Mouse (Mus musculus) olfactory bulb, adult 2 months (tissue): ENCODE results near the gene Dhx37. TPM values are rescaled to one million over a fixed set of nuclear protein-coding genes. Genes with fewer than 3 reads are reported as not detected.
A peak's percentile ranks its signal among the peaks of the same experiment; 100 is the strongest.
"Not testable (repeated sequence)": the region's sequence is repeated elsewhere in the genome, so short reads cannot be mapped to it uniquely, and the experiment has no call there.

Experiments
- H3K27ac ChIP-seq: fragments of 200-500 bp; 2 replicates; pipeline ENCODE4 v1.5.1; 2012; ENCODE audit warnings: low read depth, low read length; ENCODE audit not compliant: insufficient read depth
- H3K4me1 ChIP-seq: fragments of 200-500 bp; 2 replicates; pipeline ENCODE4 v1.6.1; 2012; ENCODE audit warnings: low read length; ENCODE audit not compliant: control insufficient read depth, insufficient read depth
- H3K4me3 ChIP-seq: fragments of 200-500 bp; 2 replicates; pipeline ENCODE4 v1.5.1; 2012; ENCODE audit warnings: mild to moderate bottlenecking, low read depth, low read length, moderate library complexity; ENCODE audit not compliant: insufficient read depth
- CTCF ChIP-seq: fragments of 200-500 bp; IDR thresholded peaks from 2 replicates; pipeline ENCODE4 v1.5.1; 2012; ENCODE audit warnings: low read depth, mild to moderate bottlenecking, low read length, moderate library complexity; ENCODE audit not compliant: insufficient read depth
- POLR2A ChIP-seq: fragments of 200-500 bp; IDR thresholded peaks from 2 replicates; pipeline ENCODE4 v1.6.1; 2012; ENCODE audit warnings: mild to moderate bottlenecking, low read depth, low read length, moderate library complexity; ENCODE audit not compliant: insufficient read depth
- WGBS: fragments of 180-500 bp; shearing (Covaris S2); methylation state at CpG from one replicate; pipeline ENCODE4 v1.1.7; 2018; 5-methylcytosine and 5-hydroxymethylcytosine counted together
- polyA plus RNA-seq: library from polyadenylated mRNA; stranded (reverse); fragments of >200 nt; gene quantifications from 2 replicates; pipeline ENCODE4 v1.2.4, GENCODE M21; 2012; ENCODE audit warnings: low replicate concordance; ENCODE audit not compliant: missing spikeins, insufficient read depth, insufficient read length

Gene Dhx37
- polyA plus RNA-seq, 1 experiment, result not detected

DNA sequence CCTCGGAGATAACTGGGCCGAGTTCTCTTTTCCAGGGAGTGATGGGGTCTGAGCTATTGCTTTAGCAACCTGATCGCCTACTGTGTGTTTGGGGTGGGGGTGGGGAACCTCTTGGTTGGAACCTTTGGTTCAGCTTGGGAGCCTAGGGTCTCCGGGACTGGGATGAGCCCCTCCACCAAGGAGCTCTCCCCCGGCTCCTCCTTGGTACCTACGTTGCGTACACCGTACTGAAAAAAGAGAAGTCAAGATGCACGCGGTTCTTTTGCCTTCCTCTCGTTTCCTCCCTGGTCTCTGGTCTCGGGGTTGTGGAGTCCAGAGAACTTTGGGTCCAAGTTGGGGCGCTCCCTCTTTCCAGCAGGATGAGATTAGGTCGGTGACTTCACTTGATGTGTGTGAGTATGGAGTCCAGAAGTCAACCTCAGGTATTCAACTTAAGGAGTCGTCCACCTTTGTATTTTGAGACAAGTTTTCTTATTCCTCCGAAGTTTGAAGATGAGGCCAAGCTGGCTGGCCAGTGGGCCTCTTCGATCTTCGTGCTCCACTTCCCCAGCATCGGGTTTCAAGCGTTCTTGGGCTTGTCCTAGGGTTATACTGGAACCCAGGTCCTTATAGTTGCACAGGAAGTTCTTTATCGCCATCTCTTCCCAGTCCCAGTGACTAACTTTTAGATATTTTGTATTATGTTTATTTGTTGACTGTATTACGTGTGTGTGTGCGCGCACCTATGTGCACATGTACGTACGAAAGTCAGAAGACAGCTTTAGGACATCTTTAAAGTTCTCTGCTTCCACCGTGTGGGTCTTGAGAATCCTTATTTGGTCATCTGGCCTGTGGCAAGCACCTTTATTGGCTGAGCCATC is 8.4 kb upstream of the Dhx37 start:
- TF ChIP-seq CTCF (no peak), POLR2A (no peak)
- WGBS, result 29% methylated on average over 27 of the region's 27 CpGs
- Histone ChIP-seq H3K27ac (no peak overlapping the region), H3K4me3 (peak overlapping the region; percentile 89), H3K4me1 (peaks cover 15% of the 10 kb centered on the region)

DNA sequence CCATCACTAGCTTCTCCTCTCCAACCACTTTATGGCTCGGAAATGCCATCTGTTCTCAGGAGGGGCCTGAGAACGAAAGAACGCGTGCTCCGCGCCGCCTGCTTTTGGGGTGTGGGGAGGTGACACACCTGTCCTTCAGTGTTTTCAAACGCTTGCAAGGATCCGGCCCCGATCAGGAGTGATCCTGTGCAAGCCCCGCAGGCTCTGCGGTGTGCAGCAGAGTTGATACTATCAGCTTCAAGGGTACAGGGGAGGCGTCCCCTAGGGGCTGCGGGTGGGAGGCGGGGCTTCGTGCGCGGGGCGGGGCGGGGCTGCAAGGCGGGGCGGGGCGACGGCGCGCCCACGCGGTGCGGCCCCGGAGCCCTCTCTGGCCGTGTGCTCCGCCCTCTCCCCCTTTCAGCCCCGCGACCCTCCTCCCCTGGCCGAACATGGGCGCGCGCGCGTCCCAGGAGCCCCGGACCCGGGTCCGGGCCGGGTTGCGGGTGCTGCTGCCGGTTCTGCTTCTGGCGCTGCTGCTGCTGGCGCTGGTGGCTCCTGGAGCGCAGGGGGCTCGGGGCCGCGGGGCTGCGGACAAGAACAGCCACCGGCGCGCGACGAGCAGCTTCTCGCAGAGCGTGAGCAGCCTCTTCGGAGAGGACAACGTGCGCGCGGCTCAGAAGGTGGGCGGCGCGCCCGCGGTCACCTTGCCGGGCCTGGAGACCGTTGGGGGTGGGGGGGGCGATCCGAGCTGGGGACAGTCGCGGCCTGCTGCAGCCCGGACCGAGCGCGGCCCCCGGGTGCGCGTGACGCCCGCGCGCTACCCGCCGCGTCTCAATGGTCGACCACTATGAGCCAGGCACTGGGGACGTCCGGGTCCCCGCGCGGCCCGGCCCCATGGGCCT is 7.6 kb upstream of the Dhx37 start, which contains the start of gene Bri3bp:
Bri3bp (plus strand) TSS at position 335 of the 881 bp plus-strand sequence.
- peak; percentile 23; the same call in 1 of the 2 replicates for TF ChIP-seq POLR2A
- TF ChIP-seq CTCF, result no peak
- H3K27ac ChIP-seq, result peak within 1 kb of the TSS; percentile 66; the same call in 1 of the 2 replicates
- under 1% methylated on average over 96 of the region's 97 CpGs for WGBS
- H3K4me3 ChIP-seq, result peak within 1 kb of the TSS; percentile 89
- peaks cover 15% of the 10 kb centered on the region for H3K4me1 ChIP-seq

DNA sequence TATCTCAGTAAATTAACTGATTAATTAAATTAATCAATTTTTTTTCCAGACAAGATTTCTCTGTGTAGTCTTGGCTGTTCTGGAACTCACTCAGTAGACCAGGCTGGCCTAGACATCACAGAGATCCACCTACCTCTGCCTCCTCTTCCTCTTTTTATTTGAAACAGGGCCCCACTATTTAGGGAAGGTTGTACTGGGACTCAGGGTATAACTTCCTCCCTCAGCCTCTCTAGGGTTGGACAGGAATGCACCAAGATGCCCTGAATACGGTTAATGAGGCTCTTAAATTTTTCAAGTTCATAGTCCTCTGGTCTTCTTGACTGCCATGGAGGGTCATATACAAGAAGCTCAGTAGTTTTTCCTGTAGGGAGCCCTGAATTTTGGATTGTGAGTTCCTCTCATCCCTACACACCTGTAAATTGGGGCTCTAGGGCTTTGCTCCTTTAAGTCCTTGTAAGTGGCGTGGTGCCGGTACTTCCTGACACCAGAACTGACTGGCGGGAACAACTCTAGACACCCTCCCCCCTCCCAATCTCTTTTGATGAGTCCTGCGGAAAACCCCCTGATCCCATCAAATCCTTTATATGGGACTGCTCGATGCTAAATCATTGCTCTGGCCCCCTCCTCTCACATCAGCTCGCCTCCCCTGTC is 6.8 kb upstream of the Dhx37 start:
- Histone ChIP-seq H3K4me1 (peaks cover 12% of the 10 kb centered on the region), H3K4me3 (peak overlapping the region; percentile 89), H3K27ac (no peak overlapping the region)
- no peak for TF ChIP-seq CTCF
- no peak for TF ChIP-seq POLR2A
- 20% methylated on average over 7 of the region's 7 CpGs for WGBS

- H3K4me3 ChIP-seq, result peak overlapping the region; percentile 15; the same call in 1 of the 2 replicates
- not testable (repeated sequence) for H3K4me1 ChIP-seq, H3K27ac ChIP-seq
- WGBS, result 55% methylated on average over 15 of the region's 15 CpGs
These were observed 426 bp upstream of the Dhx37 start for GRCm38 (mm10) chr5:125434347-125434746.

DNA sequence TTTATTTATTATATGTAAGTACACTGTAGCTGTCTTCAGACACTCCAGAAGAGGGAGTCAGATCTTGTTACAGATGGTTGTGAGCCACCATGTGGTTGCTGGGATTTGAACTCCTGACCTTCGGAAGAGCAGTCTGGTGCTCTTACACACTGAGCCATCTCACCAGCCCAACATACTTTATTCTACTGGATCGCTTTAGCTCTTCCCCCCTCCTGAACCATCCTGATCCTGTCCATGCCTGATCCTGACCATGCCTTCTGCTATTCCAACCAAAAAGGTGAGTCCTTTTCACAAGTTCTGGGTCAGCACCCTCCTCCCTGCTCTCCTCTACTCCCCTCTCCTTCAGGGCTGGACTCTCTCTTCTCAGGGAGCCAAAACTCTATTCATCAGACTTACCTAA is 1.6 kb downstream of the Dhx37 start:
- not testable (repeated sequence) for H3K4me3 ChIP-seq, H3K4me1 ChIP-seq, H3K27ac ChIP-seq
- 87% methylated on average over 2 of the region's 2 CpGs for WGBS

DNA sequence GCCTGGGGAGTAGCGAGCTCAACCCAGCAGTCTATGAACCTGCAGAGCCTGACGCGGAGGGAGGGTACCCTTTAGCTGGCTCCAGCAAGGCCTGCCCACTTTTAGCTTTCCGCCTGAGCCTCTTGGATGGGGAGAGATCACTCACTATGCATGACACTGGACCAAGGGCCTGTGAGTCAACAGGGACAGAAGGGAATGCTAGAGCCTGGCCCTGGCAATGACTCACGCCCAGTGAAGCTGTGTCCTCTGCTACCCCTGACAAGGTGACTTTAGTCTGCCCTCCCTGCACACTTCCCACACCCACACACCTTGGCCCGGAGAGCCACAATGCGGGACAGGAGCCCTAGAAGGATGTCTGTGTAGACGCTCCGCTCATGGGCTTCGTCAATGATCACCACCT is 7.6 kb downstream of the Dhx37 start:
- no peak overlapping the region for H3K4me3 ChIP-seq
- no peaks in the 10 kb centered on the region for H3K4me1 ChIP-seq
- no peak overlapping the region for H3K27ac ChIP-seq
- WGBS, result 91% methylated on average over 10 of the region's 10 CpGs
- TF ChIP-seq POLR2A, result no peak
- TF ChIP-seq CTCF, result no peak

GRCm38 (mm10) chr5:125425698-125426276 is 8.1 kb downstream of the Dhx37 start:
- 94% methylated on average over 10 of the region's 10 CpGs for WGBS
- TF ChIP-seq CTCF, result no peak
- no peak overlapping the region for H3K4me3 ChIP-seq
- no peak overlapping the region for H3K27ac ChIP-seq
- H3K4me1 ChIP-seq, result no peaks in the 10 kb centered on the region

DNA sequence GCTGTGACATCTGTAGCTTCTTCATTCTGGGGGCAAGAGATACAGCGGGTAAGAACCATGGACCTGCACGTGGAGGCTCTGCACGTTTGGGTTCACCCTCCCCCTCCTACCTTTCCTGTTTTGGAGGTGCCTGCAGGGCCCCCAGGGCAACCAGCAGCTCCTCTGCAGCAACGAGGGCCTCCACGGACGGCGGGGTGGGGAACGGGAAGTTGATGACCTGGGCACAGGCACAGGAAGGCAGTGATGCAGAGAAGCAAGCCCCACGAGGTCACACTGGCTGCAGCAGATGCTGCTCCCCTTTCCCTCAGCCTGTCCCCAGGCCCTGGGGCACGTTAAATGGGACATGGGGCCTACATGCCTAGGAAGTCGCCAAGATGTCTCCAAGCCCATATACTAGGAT is 14.8 kb downstream of the Dhx37 start:
- no peak overlapping the region for H3K27ac ChIP-seq
- 81% methylated on average over 11 of the region's 11 CpGs for WGBS
- H3K4me3 ChIP-seq, result no peak overlapping the region
- no peaks in the 10 kb centered on the region for H3K4me1 ChIP-seq
- TF ChIP-seq CTCF (no peak), POLR2A (no peak)

- H3K27ac ChIP-seq, result no peak overlapping the region
These were observed 15.3 kb downstream of the Dhx37 start for GRCm38 (mm10) chr5:125418636-125419035.

More at GRCm38 (mm10) chr5:125418636-125419035, 15.3 kb downstream of the Dhx37 start:
- no peak for TF ChIP-seq POLR2A
- TF ChIP-seq CTCF, result no peak
- 83% methylated on average over 12 of the region's 12 CpGs for WGBS
- Histone ChIP-seq H3K4me1 (no peaks in the 10 kb centered on the region), H3K4me3 (no peak overlapping the region)
